Mouse (Mus musculus) hindbrain, embryonic 14.5 days (tissue): ENCODE results near the gene Cxcr5. TPM values are rescaled to one million over a fixed set of nuclear protein-coding genes. Genes with fewer than 3 reads are reported as not detected.
A peak's percentile ranks its signal among the peaks of the same experiment; 100 is the strongest.

Source experiments
- ATAC-seq: fragments of 200-750 bp; cut with Nextera tagmentation; 2 replicates; pipeline ENCODE4 v1.8.0; 2017; ENCODE audit warnings: moderate number of reproducible peaks, mild to moderate bottlenecking, moderate TSS enrichment, moderate library complexity; ENCODE audit not compliant: low FRiP score
- DNase-seq: peaks from one replicate; pipeline ENCODE4 v3.0.0-alpha.2; 2015; ENCODE audit warnings: low spot score
- H3K27ac ChIP-seq: fragments of 300-500 bp; sonication (generic); 2 replicates; pipeline ENCODE4 v1.5.1; 2014; ENCODE audit warnings: mild to moderate bottlenecking, moderate library complexity
- H3K27me3 ChIP-seq: fragments of 300-500 bp; sonication (generic); 2 replicates; pipeline ENCODE4 v1.6.1; 2014; ENCODE audit warnings: mild to moderate bottlenecking, low read length, mixed read lengths; ENCODE audit not compliant: control insufficient read depth, insufficient read depth
- H3K36me3 ChIP-seq: fragments of 300-500 bp; sonication (generic); replicated peaks from 2 replicates; pipeline ENCODE4 v1.6.1; 2014; ENCODE audit not compliant: control insufficient read depth, insufficient read depth
- H3K4me1 ChIP-seq: fragments of 300-500 bp; sonication (generic); replicated peaks from 2 replicates; pipeline ENCODE4 v1.6.1; 2014; ENCODE audit warnings: antibody characterized with exemption, low read length, mixed read lengths; ENCODE audit not compliant: control insufficient read depth, insufficient read depth
- H3K4me2 ChIP-seq: fragments of 300-500 bp; sonication (generic); replicated peaks from 2 replicates; pipeline ENCODE4 v1.6.1; 2014; ENCODE audit warnings: mild to moderate bottlenecking, moderate library complexity
- H3K4me3 ChIP-seq: fragments of 300-500 bp; sonication (generic); replicated peaks from 2 replicates; pipeline ENCODE4 v1.5.1; 2014; ENCODE audit warnings: mild to moderate bottlenecking, low read length
- H3K9ac ChIP-seq: fragments of 300-500 bp; sonication (generic); 2 replicates; pipeline ENCODE4 v1.6.1; 2014
- H3K9me3 ChIP-seq: fragments of 300-500 bp; sonication (generic); 2 replicates; pipeline ENCODE4 v1.6.1; 2016; ENCODE audit warnings: low read length; ENCODE audit not compliant: control insufficient read depth
- WGBS: fragments of 180-500 bp; shearing (Covaris S2); extraction: QIAGEN DNeasy Blood & Tissue Kit; methylation state at CpG from one replicate; pipeline ENCODE4 v1.1.7; 2014; 5-methylcytosine and 5-hydroxymethylcytosine counted together
- polyA plus RNA-seq: library from polyadenylated mRNA; unstranded; fragments of >200 nt; fragmentation: Nextera tagmentation; extraction: Ambion mirVana; gene quantifications from 2 replicates; pipeline ENCODE4 v1.2.1, GENCODE M21; 2014

The Cxcr5 gene
- polyA plus RNA-seq, 1 experiment from 2014 or later, result not detected

DNA sequence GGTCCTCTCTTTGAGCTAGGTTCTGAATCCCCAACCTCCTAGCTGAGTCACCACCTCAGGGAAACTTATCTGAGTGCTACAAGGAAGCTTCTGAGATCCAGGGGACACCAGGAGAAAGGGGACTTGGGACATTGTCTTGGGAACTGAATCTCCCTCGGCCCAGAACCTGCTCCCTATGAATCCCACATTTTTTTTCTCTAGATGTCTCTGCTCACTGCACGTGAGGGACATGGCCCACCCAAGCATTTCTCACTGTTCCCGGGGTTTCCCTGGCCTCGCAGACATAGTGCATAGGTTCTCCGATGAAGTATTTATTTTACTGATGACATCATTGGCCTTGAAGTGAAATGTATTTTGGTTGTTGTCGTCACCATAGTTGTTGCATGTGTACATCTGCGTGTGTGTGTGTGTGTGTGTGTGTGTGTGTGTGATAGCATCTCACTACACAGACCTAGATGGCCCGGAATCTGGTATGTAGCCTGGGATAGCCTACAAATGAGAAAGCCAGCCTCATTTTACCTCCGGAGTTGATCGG is 65.8 kb downstream of the Cxcr5 start:
- H3K9me3 ChIP-seq, result no peaks in the 10 kb centered on the region
- H3K27me3 ChIP-seq, result no peaks in the 10 kb centered on the region
- 0 out of 2 replicates have a peak overlapping the region, but pooled peaks have one; percentile 66 for H3K27ac ChIP-seq
- H3K4me2 ChIP-seq, result no peak overlapping the region
- 88% methylated on average over 10 of the region's 10 CpGs for WGBS
- H3K4me1 ChIP-seq, result peaks cover 79% of the 10 kb centered on the region
- ATAC-seq, result no peak
- H3K4me3 ChIP-seq, result no peak overlapping the region
- DNase-seq, result no peak
- peaks cover 2% of the 10 kb centered on the region; the same call in 1 of the 2 replicates for H3K36me3 ChIP-seq
- H3K9ac ChIP-seq, result no peak overlapping the region

GRCm38 (mm10) chr9:44494863-44495809 is 66.5 kb downstream of the Cxcr5 start:
- peaks cover 79% of the 10 kb centered on the region for H3K4me1 ChIP-seq
- H3K4me2 ChIP-seq, result peak overlapping the region; percentile 29
- no peaks in the 10 kb centered on the region for H3K36me3 ChIP-seq
- DNase-seq (no peak), ATAC-seq (no peak)
- 50% methylated on average over 9 of the region's 9 CpGs for whole genome bisulfite sequencing
- H3K27me3 ChIP-seq, result no peaks in the 10 kb centered on the region
- no peak overlapping the region for H3K4me3 ChIP-seq
- peak overlapping the region; percentile 66 for H3K27ac ChIP-seq
- H3K9me3 ChIP-seq, result no peaks in the 10 kb centered on the region
- H3K9ac ChIP-seq, result 0 out of 2 replicates have a peak overlapping the region, but pooled peaks have one; percentile 22

DNA sequence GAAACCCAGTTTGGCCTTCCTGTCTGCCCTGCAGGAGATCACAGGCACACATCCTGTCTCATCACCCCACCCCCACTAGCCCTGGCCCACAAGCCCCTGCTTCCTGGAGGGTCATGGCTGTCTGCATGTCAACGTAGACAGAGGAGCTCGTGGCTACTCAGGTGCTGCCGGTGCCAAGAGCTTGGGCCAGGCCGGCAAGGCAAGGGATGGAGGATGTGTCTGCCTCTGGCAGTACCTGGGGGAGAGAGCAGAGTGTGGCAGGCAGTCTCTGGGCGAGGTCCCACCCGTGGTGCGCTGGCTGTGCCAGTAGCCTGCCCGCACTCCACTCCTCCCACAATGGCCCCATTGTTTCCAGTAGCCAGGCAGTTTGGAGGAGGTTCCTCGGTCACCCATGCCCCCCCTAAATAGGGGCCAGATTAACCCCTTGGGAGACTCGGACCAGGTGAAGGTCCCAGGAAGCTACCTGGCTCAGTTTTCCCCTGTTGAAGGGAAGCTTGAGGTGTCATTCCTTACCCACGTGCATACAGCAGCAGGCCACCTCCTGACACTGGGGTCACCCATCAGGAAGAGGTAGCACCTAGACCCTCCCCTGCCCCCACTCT is 67.3 kb downstream of the Cxcr5 start:
- peaks cover 79% of the 10 kb centered on the region for H3K4me1 ChIP-seq
- DNase-seq (no peak), ATAC-seq (no peak)

DNA sequence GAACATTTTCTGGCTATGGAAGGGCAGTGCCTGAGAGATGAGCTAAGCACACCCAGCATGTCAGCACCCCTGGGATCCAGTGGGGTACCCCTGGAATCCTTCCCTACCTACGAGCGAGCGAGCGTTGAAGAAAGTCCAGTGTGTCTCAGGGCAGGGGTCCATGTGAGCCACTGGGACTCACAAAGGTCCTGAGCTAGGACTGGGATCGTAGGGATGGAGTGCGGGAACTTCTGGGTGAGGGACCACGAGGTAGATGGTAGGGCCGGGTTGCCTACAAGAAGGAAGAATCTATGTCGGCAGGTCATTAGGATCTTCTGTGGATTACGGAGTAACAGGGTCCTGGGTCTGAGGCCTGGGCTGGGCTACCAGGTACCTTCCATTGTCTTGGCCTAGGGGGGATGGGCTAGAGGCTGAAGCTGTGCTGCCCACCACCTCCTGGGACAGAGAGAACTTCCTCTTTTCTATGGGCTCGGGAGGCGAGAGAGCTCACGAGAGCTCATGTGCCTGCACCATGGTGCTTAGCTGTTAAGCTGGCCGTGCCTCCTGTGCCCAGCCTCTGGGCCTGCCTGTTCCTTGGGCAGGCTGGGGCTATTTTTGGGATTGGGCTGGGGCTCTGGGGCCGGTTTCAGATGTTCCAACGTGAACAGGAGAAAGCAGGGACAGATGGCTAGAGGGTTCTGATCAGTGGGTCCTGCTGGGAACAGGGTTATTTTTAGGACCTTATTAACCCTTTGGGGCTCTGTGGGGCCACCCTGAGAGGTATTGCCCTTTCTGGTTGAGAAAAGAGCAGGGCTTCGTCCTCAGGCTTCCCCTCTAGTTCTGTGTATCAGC is 68.8 kb downstream of the Cxcr5 start:
- H3K9ac ChIP-seq, result peak overlapping the region; percentile 13; the same call in 1 of the 2 replicates
- H3K4me1 ChIP-seq, result peaks cover 79% of the 10 kb centered on the region
- no peak overlapping the region for H3K27ac ChIP-seq

More for the DNA sequence above, 67.3 kb downstream of the Cxcr5 start:
- WGBS, result 19% methylated on average over 11 of the region's 11 CpGs
- Histone ChIP-seq H3K9ac (0 out of 2 replicates have a peak overlapping the region, but pooled peaks have one; percentile 22), H3K4me3 (no peak overlapping the region), H3K9me3 (no peaks in the 10 kb centered on the region), H3K4me2 (peak overlapping the region; percentile 29), H3K27ac (peak overlapping the region; percentile 66; the same call in 1 of the 2 replicates), H3K27me3 (no peaks in the 10 kb centered on the region), H3K36me3 (no peaks in the 10 kb centered on the region)

GRCm38 (mm10) chr9:44491351-44491750 is 70.3 kb downstream of the Cxcr5 start:
- Histone ChIP-seq H3K4me3 (no peak overlapping the region), H3K4me2 (no peak overlapping the region), H3K27me3 (no peaks in the 10 kb centered on the region), H3K9ac (no peak overlapping the region), H3K4me1 (peaks cover 79% of the 10 kb centered on the region), H3K36me3 (no peaks in the 10 kb centered on the region), H3K9me3 (no peaks in the 10 kb centered on the region), H3K27ac (peak overlapping the region; percentile 79; the same call in 1 of the 2 replicates)
- ATAC-seq (no peak), DNase-seq (no peak)
- WGBS, result 85% methylated on average over 10 of the region's 10 CpGs

More for the DNA sequence above, 68.8 kb downstream of the Cxcr5 start:
- Histone ChIP-seq H3K4me2 (no peak overlapping the region), H3K36me3 (no peaks in the 10 kb centered on the region), H3K4me3 (no peak overlapping the region), H3K9me3 (no peaks in the 10 kb centered on the region), H3K27me3 (no peaks in the 10 kb centered on the region)
- 62% methylated on average over 17 of the region's 17 CpGs for WGBS
- DNase-seq (no peak), ATAC-seq (no peak)

DNA sequence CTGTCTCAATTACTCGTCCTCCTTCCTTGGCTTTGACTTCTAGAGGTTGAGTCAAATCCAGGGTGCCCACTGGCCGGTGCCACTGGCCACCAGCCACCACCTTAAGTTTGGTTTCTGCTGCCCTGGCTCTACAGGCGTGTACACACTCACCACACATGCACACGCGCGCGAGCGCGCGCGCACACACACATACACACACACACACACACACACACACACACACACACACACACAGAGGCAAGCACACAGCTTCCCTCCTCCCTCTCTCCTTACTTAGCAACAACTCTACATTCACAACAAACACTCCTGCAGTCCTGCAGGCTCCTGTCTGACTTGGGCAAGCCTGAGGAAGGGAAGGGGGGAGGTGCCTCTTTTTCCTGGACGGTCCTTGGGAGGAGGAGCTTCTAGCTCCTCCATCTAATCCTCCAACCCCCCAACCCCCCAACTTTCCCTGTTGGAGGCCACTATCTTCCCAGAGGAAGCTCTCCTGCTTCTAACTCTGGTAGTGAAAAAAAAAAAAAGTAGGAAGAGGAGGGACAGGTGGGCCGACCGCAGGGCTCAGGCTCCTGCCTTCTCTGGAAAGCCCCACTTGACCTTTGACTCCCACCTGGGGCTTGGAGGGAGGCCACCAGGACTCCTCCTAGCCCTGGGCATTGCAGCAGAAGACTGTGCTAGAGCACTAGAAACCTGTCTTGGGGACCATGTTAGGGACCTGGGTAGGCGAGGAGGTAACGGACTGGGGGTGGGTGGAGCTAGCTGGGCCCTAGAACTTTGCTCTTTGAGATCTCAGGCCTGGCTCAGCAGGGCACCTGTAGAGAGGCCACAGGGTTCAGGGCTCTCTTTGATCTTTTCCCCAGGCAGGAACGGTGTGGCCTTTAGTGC is 71.3 kb downstream of the Cxcr5 start:
- ATAC-seq, result no peak

DNA sequence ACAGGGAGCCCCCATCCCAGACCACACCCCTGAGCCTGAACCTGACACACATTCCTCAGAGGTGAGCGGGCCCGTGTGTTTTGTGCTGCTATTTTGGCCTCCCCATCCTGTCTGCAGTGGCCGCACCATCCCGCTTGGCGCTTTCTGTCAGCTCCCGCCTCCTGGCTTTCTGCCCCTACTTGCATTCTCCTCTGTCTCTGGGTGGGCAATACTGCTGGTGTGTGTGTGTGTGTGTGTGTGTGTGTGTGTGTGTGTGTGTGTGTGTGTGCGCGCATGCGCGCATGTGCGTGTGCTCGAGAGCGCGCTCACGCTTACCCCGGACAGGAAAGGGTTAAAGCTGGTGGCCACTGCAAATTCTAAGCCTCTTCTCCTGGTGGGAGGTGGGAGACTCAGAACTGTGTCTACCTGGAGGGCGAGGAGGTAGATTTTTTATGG is 72.0 kb downstream of the Cxcr5 start:
- peak overlapping the region; percentile 96 for H3K4me2 ChIP-seq
- no peaks in the 10 kb centered on the region for H3K27me3 ChIP-seq
- H3K4me3 ChIP-seq, result peak overlapping the region; percentile 15; the same call in 1 of the 2 replicates
- 9% methylated on average over 16 of the region's 17 CpGs for WGBS
- ATAC-seq, result peak; percentile 21; the same call in 1 of the 2 replicates
- no peaks in the 10 kb centered on the region for H3K36me3 ChIP-seq
- peak overlapping the region; percentile 50 for H3K9ac ChIP-seq
- H3K9me3 ChIP-seq, result no peaks in the 10 kb centered on the region
- peaks cover 90% of the 10 kb centered on the region for H3K4me1 ChIP-seq
- H3K27ac ChIP-seq, result peak overlapping the region; percentile 79
- DNase-seq, result no peak

More for the DNA sequence above, 71.3 kb downstream of the Cxcr5 start:
- H3K4me3 ChIP-seq, result no peak overlapping the region
- H3K27ac ChIP-seq, result peak overlapping the region; percentile 79
- no peak for DNase-seq
- WGBS, result 29% methylated on average over 17 of the region's 17 CpGs
- no peaks in the 10 kb centered on the region for H3K36me3 ChIP-seq
- peaks cover 89% of the 10 kb centered on the region for H3K4me1 ChIP-seq
- no peaks in the 10 kb centered on the region for H3K9me3 ChIP-seq
- H3K27me3 ChIP-seq, result no peaks in the 10 kb centered on the region
- H3K4me2 ChIP-seq, result peak overlapping the region; percentile 96
- H3K9ac ChIP-seq, result peak overlapping the region; percentile 50; the same call in 1 of the 2 replicates
